Mouse (Mus musculus) right cerebral cortex, postnatal 36 days (tissue): ENCODE results near the gene Nkx6-1.

Experiments used
- DNase-seq, 2 experiments: peaks; one replicate each; pipeline ENCODE4 v3.0.0; 2022; ENCODE audit warnings: low spot score in 2 of 2, mixed read lengths in 1 of 2

The Nkx6-1 gene

GRCm38 (mm10) chr5:101659411-101659971 is 5.3 kb downstream of the Nkx6-1 start:
- DNase-seq = no peak

- DNase-seq = no peak
Observed at GRCm38 (mm10) chr5:101658984-101659290, 5.9 kb downstream of the Nkx6-1 start.

GRCm38 (mm10) chr5:101658188-101658983 is 6.4 kb downstream of the Nkx6-1 start:
- no peak for DNase-seq

GRCm38 (mm10) chr5:101657698-101658097 is 7.1 kb downstream of the Nkx6-1 start:
- no peak for DNase-seq

GRCm38 (mm10) chr5:101656107-101656506 is 8.7 kb downstream of the Nkx6-1 start:
- no peak for DNase-seq

- no peak for DNase-seq
Observed at GRCm38 (mm10) chr5:101655418-101655817, 9.4 kb downstream of the Nkx6-1 start.

GRCm38 (mm10) chr5:101647726-101648686 is 16.8 kb downstream of the Nkx6-1 start:
- DNase-seq = no peak

- DNase-seq = no peak
Observed at GRCm38 (mm10) chr5:101646961-101647575, 17.7 kb downstream of the Nkx6-1 start.

- no peak for DNase-seq
Observed at GRCm38 (mm10) chr5:101645071-101645470, 19.7 kb downstream of the Nkx6-1 start.

- DNase-seq = no peak
Observed at GRCm38 (mm10) chr5:101638101-101638500, 26.7 kb downstream of the Nkx6-1 start.
